Mouse (Mus musculus) lung, adult 2 months (tissue): ENCODE data around the gene Gpm6a.

Experiments used
- CTCF ChIP-seq: fragments of 200-500 bp; IDR thresholded peaks from 2 replicates; pipeline ENCODE4 v1.5.1; 2011; ENCODE audit warnings: mild to moderate bottlenecking, low read length, control low read depth; ENCODE audit not compliant: insufficient read depth
- POLR2A ChIP-seq: fragments of 200-500 bp; IDR thresholded peaks from 2 replicates; pipeline ENCODE4 v1.6.1; 2011; ENCODE audit warnings: low read depth, mild to moderate bottlenecking, control low read depth, low read length, borderline replicate concordance; ENCODE audit errors: extremely low read depth

DNA sequence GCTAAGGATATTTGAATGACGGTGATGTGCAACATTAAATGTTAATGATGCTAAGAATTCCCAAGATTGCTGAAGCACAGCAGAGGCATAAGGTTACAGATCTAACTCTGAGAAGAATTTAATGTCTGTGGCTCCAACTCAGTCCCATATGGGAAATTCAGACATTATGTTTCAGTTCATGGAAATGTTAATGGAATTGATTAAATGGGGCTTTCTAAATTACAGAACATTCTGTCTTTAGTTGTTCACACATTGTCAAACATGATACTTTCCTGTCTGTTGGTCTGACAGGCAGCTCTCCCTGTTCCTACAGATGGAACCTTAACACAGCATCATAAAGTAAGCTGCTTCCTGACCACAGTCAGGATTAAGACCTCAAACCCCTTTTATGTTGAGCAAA lies 47.8 kb downstream of the Gpm6a start:
- TF ChIP-seq CTCF, result no peak
- no peak for TF ChIP-seq POLR2A
